Mouse (Mus musculus) adrenal gland (tissue): ENCODE measurements at regions not wholly inside any gene's neighbourhood (a gene's known extent, or its start where the extent isn't known, plus 50 kb on each side); places are given as distances from the start of the nearest gene placed in this dataset.

Experiments used
- intact Hi-C: fragments of 180-260 bp; cut with DNase I; formaldehyde crosslinking; loops from one replicate; pipeline ENCODE4 v1.15.1; 2025

DNA sequence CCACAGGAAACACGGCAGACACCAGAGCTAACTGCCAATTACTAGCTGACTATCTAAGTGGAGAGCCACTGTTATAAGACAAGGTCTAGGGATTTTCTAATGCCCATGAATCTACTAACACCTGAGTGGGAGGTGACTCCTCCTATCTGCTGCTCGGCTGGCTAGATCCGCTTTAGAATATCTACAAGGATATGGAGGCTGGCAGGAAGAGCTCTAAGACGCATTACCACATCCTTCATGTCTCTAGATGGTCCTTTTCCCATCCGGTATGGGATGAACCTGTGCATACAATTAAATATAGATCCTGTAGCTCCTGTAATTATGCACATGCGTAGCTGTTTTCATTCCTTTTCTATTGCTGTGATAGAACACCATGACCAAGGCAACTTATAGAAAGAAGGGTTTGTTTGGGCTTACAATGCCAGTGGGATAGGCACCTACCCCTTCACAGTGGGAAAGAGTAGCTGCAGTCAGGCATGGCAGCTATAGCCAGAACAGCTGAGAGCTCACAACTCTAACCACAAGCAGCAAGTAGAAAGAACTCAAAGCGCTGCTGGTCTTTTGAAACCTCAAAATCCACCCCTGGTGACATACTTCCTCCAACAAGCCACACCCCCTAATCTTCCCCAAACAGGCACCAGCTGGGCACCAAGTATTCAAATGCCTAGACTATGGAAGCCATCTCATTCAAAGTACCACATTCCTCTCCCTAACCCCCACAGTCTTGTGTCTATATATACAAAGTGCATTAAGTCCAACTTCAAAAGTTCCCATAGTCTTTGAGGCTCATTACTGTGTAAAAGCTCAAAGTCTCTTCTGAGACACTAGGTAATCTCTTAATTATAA, 319.3 kb downstream of the H2al1j start:
- intact Hi-C loops = loop anchor here (10.0 kb wide), 1 partner anchor 98 kb away; no protein-coding TSS in a partner anchor

DNA sequence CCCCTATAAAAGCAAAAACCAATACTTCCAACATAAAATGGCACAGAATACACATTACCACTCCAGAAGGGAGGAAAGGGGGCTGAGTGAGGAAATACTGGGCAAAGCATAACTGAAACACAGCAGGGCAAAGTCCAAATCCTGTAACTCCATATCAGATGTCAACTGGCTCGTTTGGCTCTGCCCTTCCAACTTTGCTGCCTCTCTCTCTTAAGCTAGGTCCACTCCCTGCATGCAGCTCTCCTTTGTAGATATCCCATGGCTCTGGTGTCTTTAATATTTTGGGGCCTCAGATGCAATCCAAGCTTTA, 319.9 kb downstream of the H2al1j start:
- intact Hi-C loops = loop anchor here (10.0 kb wide), 1 partner anchor 97 kb away; no protein-coding TSS in a partner anchor

DNA sequence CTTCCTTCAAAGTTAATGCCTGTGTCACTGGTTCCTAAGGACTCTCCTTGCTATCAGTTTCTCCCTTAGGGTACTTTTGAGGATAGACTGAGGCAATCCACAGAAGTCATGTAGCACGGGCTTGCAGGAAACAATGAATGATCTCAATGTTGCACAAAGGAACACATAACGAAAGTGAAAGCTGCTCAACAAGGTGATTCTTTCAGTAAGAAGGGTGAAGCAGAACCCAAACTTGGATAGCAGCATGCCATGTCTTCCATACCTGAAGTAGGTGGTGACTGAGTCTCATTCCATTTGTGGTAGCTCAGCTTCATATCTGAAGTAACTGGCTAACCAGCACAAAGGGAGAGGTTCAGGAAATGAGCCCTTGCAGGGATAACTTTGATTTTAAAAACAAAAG, 325.7 kb downstream of the H2al1j start:
- intact Hi-C loops = no loop called here

DNA sequence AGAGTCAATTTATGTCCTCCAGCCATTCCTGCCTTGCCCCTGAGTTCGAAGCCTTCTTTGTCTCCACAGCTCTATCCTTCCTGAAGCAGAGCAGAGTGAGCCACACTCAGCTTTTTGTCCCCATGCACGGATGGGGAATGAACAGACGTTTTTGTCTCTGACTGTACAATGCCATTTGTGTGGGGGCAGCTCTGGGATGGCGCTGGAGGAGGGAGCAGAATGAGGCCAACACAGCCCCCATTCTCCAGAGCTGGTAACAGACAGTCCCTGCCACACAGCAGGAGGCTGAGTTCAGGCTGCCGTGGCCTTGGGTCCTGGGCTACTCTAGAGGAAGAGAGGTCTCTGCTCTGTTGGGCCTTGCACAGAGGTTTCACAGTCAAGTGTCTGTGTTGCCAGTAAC, 327.4 kb downstream of the H2al1j start:
- intact Hi-C loops = no loop called here

DNA sequence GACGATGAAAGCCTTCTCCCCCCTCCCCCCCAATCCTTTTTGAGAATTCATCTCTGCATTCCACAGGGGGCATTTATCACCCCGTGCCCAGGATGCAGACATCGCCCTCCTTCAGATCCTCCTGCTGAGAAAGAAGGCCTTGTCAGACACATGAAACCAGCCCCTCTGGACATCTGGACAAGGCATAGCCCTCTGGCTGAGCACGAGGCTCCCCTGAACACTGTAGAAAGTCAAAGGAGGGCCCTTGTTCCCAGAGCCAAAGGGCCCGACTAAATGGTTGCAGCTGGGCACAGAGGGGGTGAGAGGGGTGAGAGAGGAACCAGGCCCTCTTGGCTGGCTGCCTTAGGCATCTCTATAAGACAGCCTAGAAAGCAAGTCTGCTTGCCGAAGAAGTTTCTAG, 327.8 kb downstream of the H2al1j start:
- intact Hi-C loops = no loop called here

DNA sequence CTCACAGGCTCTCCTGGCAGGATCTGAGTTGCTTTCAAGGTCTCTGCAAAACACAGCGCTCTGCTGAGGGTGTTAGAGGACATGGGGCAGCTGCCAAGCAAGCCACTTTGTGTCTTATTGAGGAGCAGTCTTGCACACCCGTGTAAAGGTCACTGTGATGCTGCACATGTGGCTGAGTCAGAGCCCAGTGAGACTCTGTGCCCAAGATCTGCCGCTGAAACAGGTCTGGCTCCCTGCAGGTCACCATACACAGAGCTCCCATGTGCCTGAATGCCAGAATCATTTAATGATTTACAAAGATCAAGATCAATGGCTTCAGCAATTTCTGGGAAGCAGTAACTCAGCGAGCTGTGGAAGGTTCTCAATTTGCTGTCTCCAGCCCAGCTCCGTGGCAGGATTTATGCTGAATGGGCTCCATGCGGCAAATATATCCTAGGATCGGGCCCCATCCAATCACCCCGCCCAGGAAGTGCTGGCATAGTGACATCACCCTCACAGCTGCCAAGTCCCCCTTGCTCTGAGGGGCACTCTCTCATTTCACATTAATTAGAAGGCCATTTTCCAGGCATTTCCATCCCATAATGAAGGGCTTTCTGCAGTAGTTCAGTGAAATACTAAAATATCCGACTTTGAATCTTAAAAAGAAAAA, 330.1 kb downstream of the H2al1j start:
- intact Hi-C loops = no loop called here

DNA sequence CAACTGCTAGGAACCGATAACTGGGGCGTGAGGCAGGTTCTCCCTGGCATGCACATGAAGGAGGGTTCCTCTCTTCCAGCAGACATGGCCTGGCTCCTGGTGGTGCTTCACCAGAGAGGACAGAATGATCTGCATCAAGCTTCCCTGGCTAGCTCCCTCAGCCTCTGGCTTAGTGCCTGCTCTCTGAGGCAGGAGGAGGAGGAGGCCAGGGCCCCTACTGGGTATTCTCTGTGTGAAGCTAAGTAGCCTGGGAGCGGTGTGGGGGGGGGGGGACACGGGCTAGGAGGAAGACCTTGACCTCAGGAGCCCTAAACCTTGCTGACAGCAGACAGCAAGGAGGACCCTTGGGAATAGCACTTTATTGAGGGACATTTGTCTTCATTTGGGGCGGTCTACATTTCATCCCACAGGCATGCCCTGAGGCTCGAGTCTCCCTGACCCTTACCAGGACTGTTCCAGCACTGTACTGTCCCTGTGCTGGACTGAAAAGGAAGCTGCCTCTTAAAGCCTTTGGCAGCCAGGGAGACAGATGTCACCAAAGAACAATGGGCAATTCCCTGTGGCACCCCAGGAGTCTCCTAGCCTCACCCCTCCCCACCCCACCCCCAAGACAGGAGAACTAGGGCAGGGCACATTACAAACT, 335.7 kb downstream of the H2al1j start:
- intact Hi-C loops = no loop called here

DNA sequence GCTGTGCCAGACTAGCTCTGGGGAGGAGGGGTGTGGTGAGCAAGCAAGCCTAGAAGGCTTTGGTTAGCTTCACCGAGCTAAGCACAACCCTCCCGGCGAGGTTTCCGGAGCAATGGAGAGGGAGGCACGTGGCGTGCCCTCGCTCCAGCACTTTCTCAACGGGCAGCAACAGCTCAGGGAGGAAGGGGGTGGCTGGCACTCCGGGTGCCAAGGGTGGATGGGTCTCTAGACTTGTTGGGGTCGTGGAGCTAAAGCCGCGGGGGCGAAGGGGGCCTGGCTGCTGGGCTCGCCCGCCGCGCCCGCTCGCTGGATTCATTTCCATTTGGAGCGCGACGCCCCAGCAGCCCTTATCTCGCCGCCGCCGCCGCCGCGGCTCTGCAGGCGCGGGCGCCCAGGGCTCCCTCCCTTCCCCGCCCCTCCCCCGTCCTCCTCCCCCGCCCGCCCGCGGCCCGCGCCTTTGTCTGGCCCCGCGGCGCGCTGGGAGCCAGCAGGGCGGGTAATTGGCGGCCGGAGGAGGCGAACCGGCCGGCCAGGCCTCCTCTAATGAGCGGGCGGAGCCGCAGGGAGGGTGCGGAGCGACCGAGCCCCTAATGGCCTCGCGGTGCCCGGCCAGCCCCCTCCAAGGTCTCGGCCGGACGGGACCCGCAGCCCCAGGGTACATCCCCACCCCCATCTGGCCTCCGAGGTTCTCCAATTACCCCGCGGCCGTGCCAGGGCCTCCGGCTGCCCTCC, 336.9 kb downstream of the H2al1j start:
- intact Hi-C loops = no loop called here

DNA sequence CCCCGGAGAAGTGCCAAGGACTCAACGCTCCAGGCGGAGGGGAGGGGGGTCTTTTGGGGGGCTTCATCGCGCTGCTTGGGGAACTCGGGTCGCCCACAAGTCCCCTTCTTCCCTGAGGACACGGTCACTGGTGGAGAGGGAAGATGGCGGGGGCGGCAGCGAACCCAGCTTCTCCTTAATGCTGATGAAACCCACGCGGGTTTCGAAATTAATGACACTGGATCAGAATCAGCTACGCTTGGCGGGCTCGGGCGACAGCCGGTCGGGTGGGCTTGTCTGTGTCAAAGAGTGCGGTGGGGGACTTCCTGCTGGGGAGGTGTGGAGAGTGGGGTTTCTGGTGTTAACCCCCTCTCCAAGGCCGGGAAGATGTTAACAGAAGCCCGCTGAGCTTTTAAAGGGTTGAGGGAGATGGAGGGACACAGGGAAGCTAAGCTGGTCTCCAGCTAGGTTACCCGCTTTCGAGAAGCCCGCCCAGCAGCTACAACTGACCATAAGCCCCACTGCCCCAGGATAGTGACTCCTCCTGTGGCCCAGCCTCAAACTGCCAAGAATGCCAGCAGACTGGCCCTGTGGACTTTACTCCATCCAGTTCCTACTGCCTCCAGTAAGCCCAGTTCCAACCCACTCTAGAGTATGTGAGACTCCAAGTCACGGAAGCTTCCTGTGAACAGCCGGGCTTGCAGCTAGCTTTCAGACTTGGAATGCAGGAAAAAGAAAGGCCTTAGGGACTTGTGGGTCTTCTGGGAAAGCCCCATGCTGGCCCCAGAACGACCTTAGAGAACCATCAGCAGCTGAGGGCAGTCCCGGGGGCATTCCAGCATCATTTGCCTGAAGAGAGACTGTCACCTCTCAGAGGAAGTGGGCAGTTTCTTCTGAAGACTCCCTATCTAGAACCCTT, 337.7 kb downstream of the H2al1j start:
- intact Hi-C loops = no loop called here

DNA sequence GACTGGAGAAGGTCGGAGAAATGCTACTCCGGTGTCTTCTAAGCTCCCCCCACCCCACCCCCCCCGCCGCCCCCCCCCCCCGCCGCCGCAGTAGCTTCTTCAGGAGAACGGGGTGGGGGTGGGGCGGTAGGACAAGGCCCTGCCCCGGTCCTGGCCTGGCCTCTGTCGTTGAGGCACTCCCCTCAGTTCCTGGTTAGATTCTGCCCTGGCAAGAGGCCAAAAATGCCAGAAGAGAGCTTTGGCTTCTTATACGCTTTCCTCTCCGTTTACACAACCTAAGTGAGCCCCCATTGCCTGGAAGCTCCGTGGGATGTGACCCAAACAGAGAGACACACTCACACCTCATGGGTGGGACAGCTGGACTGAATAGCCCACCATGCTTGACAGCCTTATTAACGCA, 338.9 kb downstream of the H2al1j start:
- intact Hi-C loops = no loop called here

DNA sequence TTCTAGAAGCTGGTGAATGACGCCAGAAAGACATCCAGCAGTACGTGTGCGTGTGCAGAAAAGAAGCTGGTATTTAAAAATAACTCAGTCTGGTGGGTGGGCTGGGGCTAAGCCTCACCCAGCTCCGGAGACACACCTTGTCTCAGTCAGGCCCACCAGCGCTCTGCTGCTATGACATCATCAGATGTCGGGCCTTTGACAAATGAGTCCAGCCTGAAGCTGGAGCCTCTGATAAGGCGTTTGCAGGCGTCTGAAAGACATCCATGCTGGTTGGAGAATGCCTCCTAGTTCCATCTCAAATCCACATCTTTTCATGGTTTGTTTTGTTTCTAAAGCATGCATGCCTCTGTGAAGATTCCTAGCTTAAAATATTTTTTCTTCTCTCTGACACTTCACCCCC, 344.2 kb downstream of the H2al1j start:
- intact Hi-C loops = no loop called here

DNA sequence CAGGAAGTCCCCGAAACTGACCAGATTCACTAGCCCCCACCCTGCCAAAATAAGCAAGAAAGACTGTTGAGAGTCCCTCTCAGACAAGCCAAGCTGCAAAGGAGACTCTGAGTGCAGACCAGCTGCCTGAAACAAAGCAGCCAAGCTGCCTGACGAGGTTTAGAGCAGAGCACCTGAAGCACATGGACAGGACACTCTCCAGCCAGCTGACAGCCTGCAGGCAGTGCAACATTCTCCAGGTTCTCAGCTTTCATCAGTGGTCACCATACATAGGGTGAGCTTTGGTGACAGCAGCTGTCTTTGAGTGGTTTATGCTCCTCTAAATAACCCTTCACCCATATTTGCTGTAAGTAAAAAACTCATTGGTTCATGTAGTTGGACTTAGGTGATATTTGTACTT, 350.5 kb downstream of the H2al1j start:
- intact Hi-C loops = no loop called here

DNA sequence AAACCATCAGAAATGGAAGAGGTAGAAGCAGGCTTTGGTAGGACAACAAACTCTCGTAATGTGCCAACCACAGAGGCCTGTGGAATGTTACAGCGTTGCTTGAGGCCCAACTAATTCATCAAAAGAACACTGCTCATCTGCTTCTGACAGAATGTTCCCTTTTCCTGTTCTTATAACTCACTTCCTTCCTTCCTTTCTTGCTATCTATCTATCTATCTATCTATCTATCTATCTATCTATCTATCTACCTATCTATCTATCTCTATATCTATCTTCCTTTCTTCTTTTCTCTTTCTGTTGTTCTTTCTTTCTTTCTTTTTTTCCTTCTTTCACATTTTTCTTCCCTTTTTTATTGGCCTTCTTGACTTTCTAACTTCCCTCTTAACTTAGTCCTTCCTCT, 353.7 kb downstream of the H2al1j start:
- intact Hi-C loops = no loop called here

DNA sequence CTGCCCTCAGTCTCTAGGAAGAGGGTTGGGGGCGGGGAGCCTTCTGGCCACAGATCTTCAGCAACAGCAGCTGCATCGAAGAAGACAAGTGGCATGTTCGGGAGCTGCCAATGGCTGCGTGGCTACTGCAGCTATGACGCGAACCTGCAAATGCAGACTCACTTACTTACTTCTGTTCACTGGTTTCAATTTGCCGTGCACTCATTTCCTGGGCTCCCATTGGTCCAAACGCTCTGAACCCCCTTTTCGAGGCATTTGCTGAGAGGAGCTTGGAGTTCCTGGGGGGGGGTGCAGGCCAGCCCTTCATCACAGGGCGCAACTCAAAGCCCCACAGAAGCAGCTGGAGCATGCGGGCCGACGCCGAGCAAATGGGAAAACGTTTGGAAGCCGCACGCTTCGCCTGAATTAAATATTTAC, 362.4 kb downstream of the H2al1j start:
- intact Hi-C loops = no loop called here

DNA sequence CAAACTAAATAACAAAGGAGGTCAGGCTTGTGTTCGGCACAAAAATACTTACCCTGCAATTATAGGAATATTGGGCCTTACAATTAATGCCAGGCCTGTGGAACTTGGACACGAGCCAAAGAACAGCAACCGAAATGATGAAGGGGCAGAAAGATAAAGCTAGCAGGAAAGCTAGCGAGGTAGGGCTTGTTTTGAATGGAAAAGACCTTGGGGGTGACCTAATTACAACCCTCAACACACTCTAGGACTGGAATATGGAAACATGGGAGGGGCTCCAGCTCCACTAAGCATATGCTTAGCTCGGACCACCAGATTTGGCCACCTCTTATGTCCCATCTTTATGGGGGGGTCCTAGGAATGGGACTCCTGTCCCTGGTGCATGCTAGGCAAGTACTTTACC, 362.8 kb downstream of the H2al1j start:
- intact Hi-C loops = no loop called here

DNA sequence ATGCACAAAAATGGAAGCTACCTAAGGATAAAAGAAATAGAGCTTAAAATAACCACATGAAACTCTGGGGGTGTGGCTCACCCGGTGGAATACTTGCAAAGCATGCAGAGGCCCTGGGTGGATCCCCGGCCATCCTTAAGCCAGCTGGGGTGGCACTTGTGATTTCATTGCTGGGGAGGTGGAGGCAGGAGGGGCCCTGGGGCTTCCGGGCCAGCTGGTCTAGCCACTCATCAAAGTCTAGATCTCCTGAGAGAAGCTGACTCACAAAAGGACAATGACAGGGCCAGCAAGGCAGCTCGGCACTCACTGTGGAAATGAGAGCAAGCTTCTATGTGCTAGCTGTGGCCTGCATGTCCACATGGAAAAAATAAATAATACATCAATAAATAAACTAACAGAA, 363.4 kb downstream of the H2al1j start:
- intact Hi-C loops = no loop called here

DNA sequence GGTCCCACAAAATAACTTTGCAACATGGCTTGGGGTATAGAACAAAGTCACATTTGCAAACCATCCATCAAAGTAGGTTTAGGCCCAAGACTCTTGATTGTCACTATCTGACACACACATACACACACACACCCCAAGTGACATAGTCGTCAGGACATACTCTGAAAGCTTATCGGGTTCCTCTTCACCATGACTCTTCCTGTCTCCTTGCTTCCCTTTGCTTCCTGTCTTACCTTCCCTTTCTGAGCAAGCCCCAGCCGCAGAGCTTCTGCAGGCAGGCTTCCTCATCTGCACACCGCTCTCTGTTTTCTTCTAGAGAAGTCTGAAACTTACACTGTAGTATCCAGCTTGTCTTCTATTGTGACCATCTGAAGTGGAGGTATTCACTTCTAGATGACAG, 368.9 kb downstream of the H2al1j start:
- intact Hi-C loops = no loop called here

DNA sequence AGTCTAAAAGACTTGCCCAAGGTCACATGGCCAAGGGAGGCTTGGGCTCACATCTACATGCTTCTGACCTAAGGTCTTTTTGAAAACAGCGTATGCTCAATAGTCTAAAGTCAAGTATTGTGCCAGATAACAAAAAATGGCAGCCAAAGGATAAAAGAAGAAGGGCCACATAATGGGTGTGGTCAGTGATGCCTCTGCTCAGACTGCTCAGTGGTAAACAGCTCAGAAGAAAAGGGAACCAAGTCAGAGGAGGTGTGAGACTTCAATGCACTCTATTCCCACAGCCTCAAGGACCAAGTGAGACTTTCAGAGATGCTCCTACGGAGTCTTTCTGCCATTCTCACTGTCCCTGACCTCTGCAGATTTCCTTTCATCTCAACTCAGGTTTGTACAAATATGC, 373.5 kb downstream of the H2al1j start:
- intact Hi-C loops = no loop called here

DNA sequence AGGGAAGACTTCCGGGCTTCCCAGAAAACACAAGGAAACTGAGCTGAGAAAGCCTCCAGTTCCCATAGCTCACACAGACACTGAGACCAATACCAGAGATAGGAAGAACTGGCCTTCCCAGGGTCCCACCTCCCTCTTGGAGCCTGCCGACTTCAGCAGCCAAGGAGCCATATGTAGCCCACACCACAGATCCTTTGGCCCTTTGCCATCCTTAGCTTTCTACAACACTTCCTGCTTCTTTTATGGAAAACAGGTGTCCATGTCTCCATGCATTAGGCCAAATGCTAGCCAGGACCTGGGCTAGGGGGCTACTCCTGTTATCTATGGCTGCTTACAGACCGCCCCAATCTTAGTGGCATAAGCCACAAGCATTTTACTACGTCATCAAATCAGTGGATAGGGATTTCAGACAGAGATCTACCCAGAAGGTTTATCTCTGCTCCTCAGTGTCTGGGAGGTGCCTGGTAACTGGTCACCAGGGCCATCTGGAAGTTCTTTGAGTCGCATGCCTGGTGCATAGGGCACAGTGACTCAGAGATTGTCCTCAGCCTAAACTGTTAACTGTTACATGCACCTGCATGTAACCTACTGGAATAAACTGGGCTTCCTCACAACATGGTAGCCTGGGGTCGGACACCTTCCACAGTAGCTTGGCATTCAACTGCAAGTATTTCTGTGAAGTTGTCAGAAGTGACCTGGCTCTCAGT, 378.4 kb downstream of the H2al1j start:
- intact Hi-C loops = no loop called here

DNA sequence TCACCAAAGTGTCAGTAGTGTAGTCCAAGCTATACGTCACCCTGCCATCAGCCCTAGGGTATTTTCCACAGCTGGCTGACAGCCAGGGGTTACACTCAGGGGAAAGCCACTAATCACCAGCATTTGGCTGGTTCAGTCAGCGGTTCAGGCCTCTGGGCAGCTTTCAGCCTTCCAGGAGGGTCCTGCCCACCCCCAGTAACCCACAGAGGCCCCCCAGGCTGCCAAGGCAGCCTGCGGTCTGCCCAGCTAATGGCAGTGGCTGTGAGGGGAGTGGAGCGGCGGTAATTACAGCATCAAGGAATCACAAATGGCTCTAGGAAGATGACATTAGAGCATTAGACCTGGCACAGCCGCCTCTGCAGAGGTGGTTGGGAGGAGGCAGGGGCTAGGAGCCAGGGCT, 379.7 kb downstream of the H2al1j start:
- intact Hi-C loops = no loop called here
